Mouse (Mus musculus): ENCODE measurements around the gene Trim45. TPM values are rescaled to one million over a fixed set of nuclear protein-coding genes. Genes with fewer than 3 reads are reported as not detected.

Gene Trim45
- 1 to 10 TPM; 8.0 to 9.2 TPM for total RNA-seq (2021)

GRCm38 (mm10) chr3:100921825-100922505 lies at the start of gene Trim45:
Gene Trim45, plus strand, starts transcription at chr3:100922202.
- intact Hi-C loops (cut with DNase I), result loop anchor here (10.0 kb wide), 3 partner anchors 237 to 683 kb away; partner anchors contain the start of genes Atp1a1, Man1a2 and Tent5c
- peak; percentile 98 to 99 for DNase-seq

- intact Hi-C loops (cut with DNase I), result no loop called here
- DNase-seq, result no peak
These were observed 44.9 kb upstream of the Trim45 start for GRCm38 (mm10) chr3:100877057-100877456.

- no peak for DNase-seq
- intact Hi-C loops (cut with DNase I), result no loop called here
These were observed 40.6 kb upstream of the Trim45 start for GRCm38 (mm10) chr3:100881403-100881802.

- DNase-seq, result no peak
- intact Hi-C loops (cut with DNase I), result no loop called here
These were observed 40.0 kb upstream of the Trim45 start for GRCm38 (mm10) chr3:100881843-100882634.

GRCm38 (mm10) chr3:100889234-100889633 lies 32.8 kb upstream of the Trim45 start:
- no peak for DNase-seq
- intact Hi-C loops (cut with DNase I), result no loop called here

GRCm38 (mm10) chr3:100890406-100890805 lies 31.6 kb upstream of the Trim45 start:
- intact Hi-C loops (cut with DNase I), result no loop called here
- no peak for DNase-seq

GRCm38 (mm10) chr3:100892383-100893335 lies 29.3 kb upstream of the Trim45 start:
- DNase-seq, result no peak
- intact Hi-C loops (cut with DNase I), result no loop called here

- intact Hi-C loops (cut with DNase I), result no loop called here
These were observed 26.5 kb upstream of the Trim45 start for GRCm38 (mm10) chr3:100895500-100895899.

GRCm38 (mm10) chr3:100906128-100906527 lies 15.9 kb upstream of the Trim45 start:
- no peak for DNase-seq
- intact Hi-C loops (cut with DNase I), result loop anchor here (2.0 kb wide), 1 partner anchor 137 kb away; no protein-coding TSS in a partner anchor

More at GRCm38 (mm10) chr3:100895500-100895899, 26.5 kb upstream of the Trim45 start:
- DNase-seq, result no peak

GRCm38 (mm10) chr3:100906916-100907315 lies 15.1 kb upstream of the Trim45 start:
- intact Hi-C loops (cut with DNase I), result loop anchor here (2.0 kb wide), 1 partner anchor 138 kb away; no protein-coding TSS in a partner anchor
- DNase-seq, result no peak

GRCm38 (mm10) chr3:100908594-100908993 lies 13.4 kb upstream of the Trim45 start:
- no peak for DNase-seq
- intact Hi-C loops (cut with DNase I), result no loop called here

- intact Hi-C loops (cut with DNase I), result no loop called here
- DNase-seq, result no peak
These were observed 11.4 kb upstream of the Trim45 start for GRCm38 (mm10) chr3:100910621-100911020.

GRCm38 (mm10) chr3:100911026-100911425 lies 11.0 kb upstream of the Trim45 start:
- intact Hi-C loops (cut with DNase I), result no loop called here
- no peak for DNase-seq

- intact Hi-C loops (cut with DNase I), result no loop called here
These were observed 10.3 kb upstream of the Trim45 start for GRCm38 (mm10) chr3:100911498-100912213.

GRCm38 (mm10) chr3:100916844-100917243 lies 5.2 kb upstream of the Trim45 start:
- DNase-seq, result peak in 1 of 2 experiments; percentile 21
- intact Hi-C loops (cut with DNase I), result loop anchor here (5.0 kb wide), 1 partner anchor 380 kb away; no protein-coding TSS in a partner anchor

More at GRCm38 (mm10) chr3:100911498-100912213, 10.3 kb upstream of the Trim45 start:
- no peak for DNase-seq

GRCm38 (mm10) chr3:100920611-100921140 lies 1.3 kb upstream of the Trim45 start:
- intact Hi-C loops (cut with DNase I), result loop anchor here (10.0 kb wide), 3 partner anchors 236 to 684 kb away; partner anchors contain the start of genes Atp1a1, Man1a2 and Tent5c

GRCm38 (mm10) chr3:100922506-100923375 lies 739 bp downstream of the Trim45 start:
- intact Hi-C loops (cut with DNase I), result loop anchor here (10.0 kb wide), 3 partner anchors 238 to 682 kb away; partner anchors contain the start of genes Atp1a1, Man1a2 and Tent5c
- DNase-seq, result no peak

More at GRCm38 (mm10) chr3:100920611-100921140, 1.3 kb upstream of the Trim45 start:
- DNase-seq, result no peak
